Mouse (Mus musculus) heart, adult 18-20 months (tissue): ENCODE data around the gene Cfap97d1. TPM values are rescaled to one million over a fixed set of nuclear protein-coding genes. Genes with fewer than 3 reads are reported as not detected.
A peak's percentile ranks its signal among the peaks of the same experiment; 100 is the strongest.

Source experiments
- DNase-seq, 2 experiments: peaks; one replicate each; pipeline ENCODE4 v3.0.0; 2021 to 2022; ENCODE audit warnings: mixed read lengths in 1 of 2
- long read RNA-seq, 2 experiments: library from polyadenylated mRNA; stranded (forward); transcript quantifications; one replicate each; pipeline ENCODE4 v2.0.0; 2021
- total RNA-seq, 2 experiments: library from RNA; stranded (reverse); gene quantifications; 2 replicates each; pipeline ENCODE4 v1.2.3; 2021

The Cfap97d1 gene
- total RNA-seq = not detected
- long read RNA-seq, experiment 1 = 0 reads
- long read RNA-seq, experiment 2 = 0 reads

DNA sequence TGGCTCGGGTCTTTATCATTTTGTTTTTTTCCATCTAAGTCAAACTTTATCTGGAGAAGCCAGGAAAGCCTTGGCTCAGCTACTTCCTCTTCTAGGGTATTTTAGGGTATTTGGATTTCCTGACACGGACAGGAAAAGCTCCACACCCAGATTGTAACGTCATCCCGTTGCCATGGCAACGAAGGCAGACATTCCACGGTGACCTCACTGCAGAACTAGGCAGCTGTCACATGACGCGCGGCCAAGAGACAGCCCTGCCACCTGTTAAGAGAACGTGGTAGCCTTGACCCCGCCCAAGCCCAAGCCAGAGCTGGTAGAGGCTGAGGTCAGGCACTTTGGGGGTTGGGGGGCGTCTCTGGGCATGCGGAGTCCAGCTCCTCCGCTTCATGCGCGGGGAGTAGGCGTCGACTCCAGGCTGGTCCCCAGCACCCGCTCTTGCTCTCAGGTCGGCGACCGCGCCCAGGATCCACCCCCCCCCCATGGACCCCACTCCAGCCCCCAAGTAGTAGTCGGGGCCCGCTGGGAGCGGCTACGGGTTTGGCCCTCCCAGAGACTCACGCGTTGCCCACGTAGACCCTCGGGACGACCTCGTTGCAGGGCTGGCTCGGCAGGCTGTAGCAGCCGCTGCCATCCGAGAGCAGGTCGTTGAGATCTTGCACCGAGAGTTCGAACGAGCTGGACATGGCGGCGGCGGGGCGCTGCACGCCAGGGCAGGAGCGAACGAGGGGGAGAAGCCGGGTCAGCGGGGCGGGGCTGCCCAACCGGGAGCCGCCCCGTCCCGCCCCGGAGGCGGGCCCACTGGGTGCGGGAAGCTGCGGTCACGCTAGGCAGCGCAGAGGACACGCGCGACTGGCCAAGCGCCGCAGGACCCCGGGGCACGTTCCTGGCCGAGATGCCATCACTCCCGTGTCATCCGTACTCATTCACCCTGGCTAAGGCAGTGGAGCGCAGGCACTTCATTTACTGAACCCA, at the start of gene Cfap97d1:
Cfap97d1 (plus strand) TSS at position 226 of the 972 bp plus-strand sequence.
- DNase-seq = peak; percentile 98 to 99

- no peak for DNase-seq
These were observed 48.3 kb upstream of the Cfap97d1 start for GRCm38 (mm10) chr11:101935743-101936142.

- no peak for DNase-seq
These were observed 47.7 kb upstream of the Cfap97d1 start for GRCm38 (mm10) chr11:101936421-101936820.

GRCm38 (mm10) chr11:101937108-101937507, 47.0 kb upstream of the Cfap97d1 start:
- DNase-seq = peak in 1 of 2 experiments; percentile 44

- DNase-seq = no peak
These were observed 41.0 kb upstream of the Cfap97d1 start for GRCm38 (mm10) chr11:101943055-101943454.

DNA sequence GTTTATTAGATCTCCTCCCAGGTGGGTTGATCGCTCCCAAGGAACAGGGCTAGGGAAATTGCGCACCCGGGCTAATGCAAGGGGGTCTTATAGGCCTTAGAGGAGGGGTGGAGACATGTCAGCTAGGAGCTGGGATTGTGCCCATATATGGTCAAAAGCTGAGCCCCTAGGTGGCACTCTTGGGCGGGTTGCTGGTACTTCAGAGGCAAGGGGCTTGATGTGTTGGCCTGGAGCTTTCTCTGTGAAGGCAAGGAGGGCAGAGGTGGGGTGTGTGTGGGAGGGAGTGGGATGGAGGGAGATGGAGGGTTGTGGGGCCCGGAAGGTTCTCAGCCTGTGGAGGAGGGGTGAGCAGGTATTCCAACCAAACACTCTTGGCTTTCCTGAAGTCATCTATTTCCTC, 37.6 kb upstream of the Cfap97d1 start:
- no peak for DNase-seq

GRCm38 (mm10) chr11:101950021-101950420, 34.1 kb upstream of the Cfap97d1 start:
- no peak for DNase-seq

DNA sequence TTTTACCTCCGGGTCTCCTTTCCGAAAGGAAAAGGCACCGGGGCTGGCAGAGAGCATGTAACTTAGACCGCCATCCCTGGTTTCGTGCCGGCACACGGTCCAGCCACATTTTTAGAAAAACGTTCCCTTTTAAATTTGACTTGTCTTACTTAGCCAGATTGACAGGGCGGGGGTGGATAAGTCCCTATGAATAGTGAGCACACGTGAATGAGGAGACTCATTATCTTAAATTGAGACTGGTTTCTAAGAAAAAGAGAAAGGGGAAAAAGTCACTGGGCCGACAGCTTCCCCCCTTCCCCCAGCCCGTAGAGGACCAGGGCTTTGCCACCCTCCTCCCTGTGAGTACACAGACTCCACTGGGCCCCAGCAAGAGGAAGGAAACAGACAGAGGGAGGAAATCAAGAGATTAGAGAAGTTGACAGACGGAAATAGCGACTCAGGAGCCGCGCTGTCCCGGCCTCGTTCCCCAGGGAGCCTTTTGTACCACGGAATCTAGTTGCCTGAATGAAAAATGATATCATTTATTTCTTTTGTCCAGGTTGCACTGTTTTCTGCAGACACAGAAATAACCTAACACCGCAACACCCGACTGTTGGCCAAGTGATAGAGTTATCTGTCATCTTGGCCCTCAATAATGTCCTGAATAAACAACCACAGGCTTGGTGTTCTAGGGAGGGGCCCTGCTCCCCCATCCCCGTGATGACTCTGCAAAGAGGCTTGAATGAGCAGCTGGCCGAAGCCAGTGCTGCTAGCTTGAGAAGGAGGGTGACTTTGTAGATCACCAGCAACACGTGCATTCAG, 31.3 kb upstream of the Cfap97d1 start:
- peak; percentile 78 to 88 for DNase-seq

DNA sequence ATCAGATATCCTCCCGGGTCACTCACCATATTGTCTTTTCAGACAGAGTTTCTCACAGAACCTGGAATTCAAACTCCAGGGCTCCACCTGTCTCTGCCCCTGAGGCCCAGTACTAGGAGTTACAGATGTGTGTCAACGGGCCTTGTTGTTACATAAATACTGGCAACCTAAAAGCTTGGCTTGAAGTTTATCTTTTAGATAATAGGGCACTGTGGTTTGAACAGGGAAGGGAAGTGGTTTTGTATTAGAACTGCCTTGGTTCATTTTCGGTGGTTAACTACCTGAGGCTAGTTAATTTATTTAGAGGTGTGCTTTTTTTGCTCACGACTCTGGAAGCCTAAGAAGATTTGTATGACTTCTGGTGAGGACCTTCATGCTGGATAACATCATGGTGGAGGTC, 30.6 kb upstream of the Cfap97d1 start:
- no peak for DNase-seq

DNA sequence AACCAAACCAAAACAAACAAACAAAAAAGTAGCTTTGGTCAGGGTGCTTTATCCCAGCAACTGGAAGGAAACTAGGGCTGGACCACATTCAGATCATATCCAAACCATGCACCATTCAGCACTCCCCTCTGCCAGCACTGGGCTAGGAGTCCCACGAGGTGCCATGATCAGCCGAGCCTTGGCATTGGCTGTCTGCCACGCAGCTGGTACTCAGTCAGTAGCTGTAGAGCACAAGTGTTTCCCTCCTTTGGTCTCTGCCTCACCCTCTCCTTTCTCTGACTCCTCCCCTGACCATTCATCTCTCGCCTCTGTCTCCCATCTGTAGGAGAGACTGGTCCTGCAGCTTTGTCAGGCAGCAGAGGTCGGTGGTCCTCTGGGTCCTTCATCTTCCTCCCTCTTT, 26.6 kb upstream of the Cfap97d1 start:
- DNase-seq = peak in 1 of 2 experiments; percentile 13

GRCm38 (mm10) chr11:101963043-101963442, 21.0 kb upstream of the Cfap97d1 start:
- DNase-seq = no peak

- peak in 1 of 2 experiments; percentile 57 for DNase-seq
These were observed 20.4 kb upstream of the Cfap97d1 start for GRCm38 (mm10) chr11:101963473-101964291.

GRCm38 (mm10) chr11:101964647-101965046, 19.4 kb upstream of the Cfap97d1 start:
- DNase-seq = no peak

DNA sequence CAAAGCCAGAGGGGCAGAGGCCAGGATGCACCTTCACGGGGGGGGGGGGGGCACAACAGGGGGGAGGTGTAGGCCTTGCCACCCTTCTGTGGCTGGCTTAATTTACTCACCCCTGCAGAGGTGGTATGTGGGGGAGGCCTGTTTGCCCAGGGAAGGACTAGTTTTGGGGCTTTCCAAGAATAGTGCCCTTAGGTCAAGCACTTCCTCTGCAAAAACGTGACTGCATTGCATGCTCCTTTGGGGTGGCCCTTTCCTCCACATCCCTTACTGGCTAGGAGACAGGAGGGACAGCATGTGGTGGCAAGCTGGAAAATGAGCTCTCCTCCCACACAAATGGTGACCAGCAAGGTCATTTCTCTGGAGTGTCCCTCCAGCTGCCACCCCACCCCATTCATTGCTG, 18.5 kb upstream of the Cfap97d1 start:
- peak in 1 of 2 experiments; percentile 7 for DNase-seq

DNA sequence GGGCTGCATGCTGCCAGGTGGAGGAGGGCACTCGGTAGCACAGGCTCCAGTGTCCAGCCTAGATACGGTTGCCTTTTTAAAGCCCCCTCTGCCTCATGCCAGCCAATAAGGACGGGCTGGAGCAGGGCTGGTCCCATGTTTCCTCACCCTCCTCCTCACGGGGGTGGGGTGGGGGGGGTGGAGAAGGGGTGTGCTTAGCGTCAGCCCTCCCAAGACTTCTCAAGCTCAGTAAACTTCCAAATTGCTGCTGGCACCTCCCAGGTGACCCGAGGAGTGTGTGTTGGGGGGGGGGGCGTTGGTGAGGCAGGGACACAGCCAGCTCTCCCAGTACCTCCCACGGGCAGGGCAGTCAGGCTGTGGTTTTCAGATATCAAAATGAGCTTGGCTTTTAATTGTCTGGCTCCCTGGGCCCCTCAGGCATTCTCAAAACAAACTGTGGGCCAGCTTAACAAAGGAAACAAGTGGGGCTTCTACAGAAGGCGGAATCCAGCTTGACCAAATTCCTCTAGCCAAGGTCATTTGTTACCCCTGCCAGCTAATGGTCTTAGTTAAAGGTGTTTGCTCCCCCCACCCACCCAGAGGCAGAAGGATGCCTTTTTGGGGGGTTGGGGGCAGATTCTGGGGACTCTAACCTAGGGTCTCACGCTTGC, 17.0 kb upstream of the Cfap97d1 start, which contains the start of gene Sost:
Sost (minus strand) TSS at position 51 of the 650 bp plus-strand sequence.
- DNase-seq = no peak

- DNase-seq = no peak
These were observed 15.8 kb upstream of the Cfap97d1 start for GRCm38 (mm10) chr11:101968311-101968710.

DNA sequence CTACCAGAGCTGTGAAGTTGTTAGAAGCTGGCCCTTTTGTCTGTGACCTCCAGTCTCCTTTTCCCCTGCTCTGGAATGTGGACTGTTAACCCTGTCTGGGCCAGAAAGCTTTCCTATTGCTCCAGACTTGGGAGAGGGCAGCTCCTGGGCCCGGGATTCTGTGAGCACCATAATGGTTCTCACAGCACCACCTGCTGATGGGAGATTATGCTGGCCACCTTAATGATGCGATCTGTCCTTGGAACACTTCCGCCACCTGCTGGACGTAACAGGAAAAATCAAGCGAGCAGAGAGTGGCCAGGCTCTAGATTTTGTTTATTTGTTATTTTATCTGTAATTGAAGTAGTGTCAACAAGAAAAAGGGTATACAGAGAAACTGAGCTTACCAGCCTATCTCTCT, 15.3 kb upstream of the Cfap97d1 start:
- peak; percentile 83 to 91 for DNase-seq

GRCm38 (mm10) chr11:101969835-101970234, 14.2 kb upstream of the Cfap97d1 start:
- DNase-seq = no peak

DNA sequence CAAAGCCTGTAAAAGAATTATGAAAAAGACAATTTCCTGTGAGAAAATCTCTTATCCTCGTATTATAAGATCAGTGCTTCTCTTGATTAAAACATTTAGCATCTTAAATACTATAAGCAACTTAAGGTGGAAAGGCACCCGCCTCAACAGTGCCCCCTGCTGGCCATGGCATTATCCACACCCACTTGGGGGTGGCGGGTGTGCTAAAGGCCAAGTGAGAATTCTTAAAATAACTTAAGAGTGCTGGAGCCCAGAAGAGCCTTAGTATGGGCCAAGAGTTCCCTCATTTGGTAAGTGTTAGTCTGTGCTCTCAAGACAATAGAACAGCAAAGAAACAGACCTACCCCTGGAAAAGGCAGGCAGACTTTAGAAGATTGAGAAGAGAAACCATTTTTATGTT, 12.7 kb upstream of the Cfap97d1 start:
- peak; percentile 48 to 68 for DNase-seq

- DNase-seq = peak in 1 of 2 experiments; percentile 53
These were observed 12.0 kb upstream of the Cfap97d1 start for GRCm38 (mm10) chr11:101972097-101972496.

GRCm38 (mm10) chr11:101972651-101973050, 11.4 kb upstream of the Cfap97d1 start:
- DNase-seq = no peak
